Mouse (Mus musculus) embryonic fibroblast, embryonic 13.5 days (primary cell): ENCODE results near the gene Selenof.

Experiments used
- CTCF ChIP-seq: IDR thresholded peaks from 2 replicates; pipeline ENCODE4 v1.5.1; 2011; ENCODE audit warnings: mild to moderate bottlenecking, control low read depth, low read length, moderate library complexity, borderline replicate concordance; ENCODE audit not compliant: insufficient read depth
- POLR2A ChIP-seq: IDR thresholded peaks from 2 replicates; pipeline ENCODE4 v1.6.1; 2011; ENCODE audit warnings: low read depth, mild to moderate bottlenecking, control low read depth, low read length, moderate library complexity

DNA sequence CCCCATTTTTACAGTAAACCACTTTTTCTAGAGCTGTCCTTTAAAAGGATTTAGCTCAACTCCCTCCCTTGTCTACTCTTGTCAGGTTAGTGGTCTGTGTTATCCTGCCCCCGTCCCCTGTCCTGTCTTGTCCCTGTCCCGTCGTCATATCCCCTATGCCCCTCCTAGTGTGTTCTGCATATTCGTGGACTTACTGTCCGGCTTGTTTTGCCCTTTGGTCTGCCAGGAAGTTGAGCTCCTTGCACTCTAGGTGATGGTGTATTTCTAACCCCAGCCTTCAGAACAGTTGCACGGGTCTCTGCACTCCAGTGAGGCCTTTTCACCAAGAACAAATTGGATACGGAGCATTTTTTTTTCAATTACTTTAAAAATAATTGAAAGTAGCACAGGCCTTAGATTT lies 10.2 kb downstream of the Selenof start:
- TF ChIP-seq POLR2A = no peak
- TF ChIP-seq CTCF = no peak
